Mouse (Mus musculus): ENCODE results near the gene Nos1. TPM values are rescaled to one million over a fixed set of nuclear protein-coding genes. Genes with fewer than 3 reads are reported as not detected.

The Nos1 gene
- total RNA-seq, 2 experiments from 2014 or later: 30.4 to 31.3 TPM

DNA sequence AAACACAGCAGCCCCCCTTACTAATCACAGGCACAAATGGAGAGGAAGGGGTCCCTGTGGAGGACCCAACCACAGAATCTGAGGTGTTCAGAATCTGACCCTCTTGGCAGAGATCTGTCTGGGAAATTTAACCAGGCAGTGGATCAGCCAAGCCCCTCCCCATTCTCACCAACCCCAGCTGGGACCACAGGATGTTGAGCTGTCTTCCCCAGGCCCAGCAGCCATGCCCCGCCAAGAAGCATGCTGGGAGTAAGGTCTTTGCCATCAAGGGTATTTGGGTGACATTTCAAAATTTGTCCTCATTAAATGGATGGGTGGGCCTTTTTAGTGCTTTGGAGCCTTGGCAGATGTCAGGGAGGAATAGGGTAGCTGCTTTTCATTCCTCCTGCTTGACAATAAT, 173.6 kb downstream of the Nos1 start:
- no peak for DNase-seq (ENCODE audit: low spot score in 2 of 2)

- peak; percentile 36 to 47 for DNase-seq (ENCODE audit: low spot score in 2 of 2)
These were observed 175.0 kb downstream of the Nos1 start for GRCm38 (mm10) chr5:117955675-117956420.

GRCm38 (mm10) chr5:117964750-117965149, 183.9 kb downstream of the Nos1 start:
- DNase-seq (ENCODE audit: low spot score in 2 of 2): no peak

DNA sequence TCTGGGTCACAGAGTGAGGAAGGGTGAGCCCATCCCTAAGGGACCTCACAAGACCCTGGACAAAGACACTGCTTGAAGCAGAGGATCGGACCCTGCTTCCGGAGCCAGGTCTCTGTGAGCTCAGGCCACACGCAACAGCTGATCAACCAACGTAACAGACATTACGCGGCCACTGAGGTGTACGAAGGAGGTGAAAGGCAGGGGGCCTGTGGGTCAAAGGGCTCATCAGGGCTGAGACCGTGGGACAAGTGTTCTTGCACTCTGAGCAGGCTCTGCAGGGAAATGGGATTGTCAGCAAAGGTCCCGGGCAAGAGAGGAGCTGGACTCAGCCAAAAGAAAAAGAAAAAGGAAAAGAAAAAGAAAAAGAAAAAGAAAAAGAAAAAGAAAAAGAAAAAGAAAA, 186.1 kb downstream of the Nos1 start:
- no peak for DNase-seq (ENCODE audit: low spot score in 2 of 2)

GRCm38 (mm10) chr5:117967659-117968069, 186.8 kb downstream of the Nos1 start:
- no peak for DNase-seq (ENCODE audit: low spot score in 2 of 2)

DNA sequence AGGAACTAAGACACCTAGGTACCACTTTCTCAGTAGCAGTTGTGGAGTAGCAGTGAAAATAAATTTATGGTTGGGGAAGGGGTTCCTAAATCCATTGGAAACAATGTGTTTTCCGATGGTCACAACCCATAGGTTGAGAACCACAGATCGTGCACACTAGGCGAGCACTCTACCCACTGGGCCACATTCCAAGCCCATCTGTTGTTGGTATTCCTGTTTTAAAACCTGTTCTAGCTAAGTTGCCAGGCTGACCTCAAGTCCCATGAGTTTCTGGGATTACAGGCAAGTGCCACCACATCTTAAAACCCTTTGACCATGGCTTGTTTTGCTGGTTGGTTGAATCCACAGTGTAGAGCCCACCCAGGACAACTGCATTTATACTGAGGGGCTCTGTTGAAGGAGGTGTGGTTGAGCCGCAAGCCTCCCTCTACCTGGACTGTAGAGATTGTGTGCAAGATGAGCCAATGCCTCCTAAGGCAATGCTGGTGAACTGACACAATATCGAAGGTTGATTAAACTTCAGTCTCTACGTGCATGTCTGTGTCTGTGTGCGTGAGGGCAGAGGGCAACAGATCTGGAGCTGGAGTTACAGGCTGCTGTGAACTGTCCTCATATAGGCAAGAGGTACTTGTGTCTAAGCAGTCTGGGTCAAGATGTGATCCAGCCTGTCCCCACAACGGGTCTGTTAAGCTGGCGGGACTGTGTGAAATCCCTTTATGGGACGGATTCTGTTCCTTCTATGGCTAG, 189.0 kb downstream of the Nos1 start:
- no peak for DNase-seq (ENCODE audit: low spot score in 2 of 2)

- no peak for DNase-seq (ENCODE audit: low spot score in 2 of 2)
These were observed 195.4 kb downstream of the Nos1 start for GRCm38 (mm10) chr5:117976263-117976656.

GRCm38 (mm10) chr5:117976657-117977500, 196.0 kb downstream of the Nos1 start, which contains the start of gene Fbxo21:
TSS of gene Fbxo21 (plus strand) at chr5:117976730.
- peak; percentile 95 to 97 for DNase-seq (ENCODE audit: low spot score in 2 of 2)

- peak; percentile 53 to 65 for DNase-seq (ENCODE audit: low spot score in 2 of 2)
These were observed 196.8 kb downstream of the Nos1 start for GRCm38 (mm10) chr5:117977501-117978158.

DNA sequence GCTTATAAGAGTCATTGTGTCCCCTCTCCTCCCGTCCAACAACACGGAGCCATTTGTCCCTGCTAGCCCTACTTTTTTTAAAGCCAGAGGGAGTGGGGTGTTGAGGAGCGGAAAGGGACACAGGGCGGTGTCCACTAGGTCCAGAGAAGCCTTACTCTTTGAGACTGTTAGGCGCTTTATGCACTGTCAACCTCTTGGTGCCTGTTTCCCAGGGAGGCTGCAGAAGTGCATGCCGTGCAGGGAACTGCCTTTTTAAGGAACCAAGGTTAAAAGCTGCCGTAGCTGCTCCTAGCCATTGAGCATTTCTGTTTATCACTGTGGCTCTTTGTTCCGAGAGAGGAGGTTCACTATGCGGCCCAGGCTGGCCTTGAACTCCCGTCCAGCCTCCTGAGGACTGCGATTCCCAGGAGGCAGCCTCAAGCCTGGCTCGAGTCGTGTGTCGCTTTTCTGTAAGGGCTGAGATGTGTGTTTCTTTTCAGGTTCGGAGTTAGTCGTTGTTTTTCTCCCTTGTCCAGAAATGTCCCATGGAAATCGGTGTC, 197.4 kb downstream of the Nos1 start:
- no peak for DNase-seq (ENCODE audit: low spot score in 2 of 2)

DNA sequence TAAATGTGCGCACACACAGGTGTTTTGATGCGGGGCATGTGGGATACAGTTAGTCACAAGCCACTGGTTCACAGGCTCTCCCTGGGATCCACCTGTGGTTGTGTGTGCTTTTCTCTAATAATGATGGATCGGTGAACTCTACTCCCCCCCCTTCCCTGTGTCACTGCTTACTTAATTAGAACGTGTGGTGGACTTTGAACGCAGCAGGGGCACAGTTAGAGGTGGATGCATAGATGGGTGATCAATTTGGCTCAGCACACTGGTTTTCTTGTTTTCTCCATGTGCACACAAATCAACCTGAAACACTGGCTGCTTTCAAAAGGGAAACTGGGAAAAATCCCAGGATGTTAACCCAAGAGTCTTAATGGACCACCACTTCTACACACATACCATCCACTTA, 198.2 kb downstream of the Nos1 start:
- DNase-seq (ENCODE audit: low spot score in 2 of 2): no peak

DNA sequence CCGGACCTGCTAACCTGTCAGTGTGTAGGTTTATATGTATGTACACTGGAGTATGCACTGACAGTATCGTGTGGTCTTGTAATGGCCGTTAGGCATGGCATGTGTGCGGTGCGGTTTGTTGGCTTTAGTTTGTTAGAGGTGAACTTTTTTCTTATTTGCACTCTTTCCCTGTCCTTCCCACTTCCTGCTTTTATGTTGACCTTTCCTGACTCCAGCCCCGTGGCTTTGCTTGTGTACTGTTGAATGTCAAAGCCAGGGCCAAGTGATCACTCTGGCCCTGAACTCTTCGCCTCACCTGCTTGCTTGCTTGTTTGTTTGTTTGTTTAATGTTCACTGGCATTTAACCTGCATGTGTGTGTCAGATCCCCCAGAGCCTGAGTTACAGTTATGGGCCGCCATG, 200.1 kb downstream of the Nos1 start:
- no peak for DNase-seq (ENCODE audit: low spot score in 2 of 2)

- DNase-seq (ENCODE audit: low spot score in 2 of 2): no peak
These were observed 201.1 kb downstream of the Nos1 start for GRCm38 (mm10) chr5:117981943-117982342.

- DNase-seq (ENCODE audit: low spot score in 2 of 2): no peak
These were observed 205.5 kb downstream of the Nos1 start for GRCm38 (mm10) chr5:117986327-117986726.

- no peak for DNase-seq (ENCODE audit: low spot score in 2 of 2)
These were observed 207.1 kb downstream of the Nos1 start for GRCm38 (mm10) chr5:117987891-117988290.

DNA sequence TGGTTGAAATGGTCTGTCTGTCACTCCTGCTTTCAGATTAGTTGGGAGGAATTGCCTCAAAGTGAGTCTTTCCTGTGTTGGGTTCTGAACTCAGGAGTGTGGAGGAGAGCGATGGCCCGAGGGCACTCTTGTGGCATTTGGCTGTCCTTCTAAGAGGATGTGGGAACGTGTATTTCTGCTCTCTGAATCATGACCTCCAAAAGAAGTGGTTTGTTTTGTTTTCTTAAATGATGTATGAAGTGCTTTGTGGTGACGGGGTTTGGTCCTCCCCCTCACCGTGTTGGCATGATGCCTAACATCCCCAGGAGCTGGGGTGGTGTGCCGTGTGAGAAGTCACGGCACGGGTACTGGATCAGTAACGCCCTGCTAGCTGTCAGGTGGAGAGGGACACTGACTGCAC, 207.5 kb downstream of the Nos1 start:
- no peak for DNase-seq (ENCODE audit: low spot score in 2 of 2)

GRCm38 (mm10) chr5:117989773-117990172, 208.9 kb downstream of the Nos1 start:
- no peak for DNase-seq (ENCODE audit: low spot score in 2 of 2)

DNA sequence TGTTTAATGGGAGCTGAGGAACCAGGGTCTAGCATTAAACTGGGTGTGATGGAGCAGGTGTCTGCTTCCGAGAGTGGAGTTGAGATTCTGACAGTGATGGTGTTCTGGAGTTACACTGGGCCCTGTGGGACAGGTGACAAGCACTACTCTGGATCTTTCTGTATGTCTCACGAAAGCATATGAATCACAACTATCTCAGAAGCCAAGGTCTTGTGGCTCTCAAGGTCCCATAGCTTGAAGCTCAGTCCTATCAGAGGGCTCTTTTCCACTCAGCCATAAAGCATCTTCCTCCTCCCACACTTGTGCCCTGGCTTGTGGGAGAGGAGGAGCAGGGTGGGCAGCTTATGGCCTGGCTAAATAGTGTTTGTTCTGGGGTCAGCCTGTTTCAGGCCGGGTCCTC, 210.1 kb downstream of the Nos1 start:
- DNase-seq (ENCODE audit: low spot score in 2 of 2): no peak

DNA sequence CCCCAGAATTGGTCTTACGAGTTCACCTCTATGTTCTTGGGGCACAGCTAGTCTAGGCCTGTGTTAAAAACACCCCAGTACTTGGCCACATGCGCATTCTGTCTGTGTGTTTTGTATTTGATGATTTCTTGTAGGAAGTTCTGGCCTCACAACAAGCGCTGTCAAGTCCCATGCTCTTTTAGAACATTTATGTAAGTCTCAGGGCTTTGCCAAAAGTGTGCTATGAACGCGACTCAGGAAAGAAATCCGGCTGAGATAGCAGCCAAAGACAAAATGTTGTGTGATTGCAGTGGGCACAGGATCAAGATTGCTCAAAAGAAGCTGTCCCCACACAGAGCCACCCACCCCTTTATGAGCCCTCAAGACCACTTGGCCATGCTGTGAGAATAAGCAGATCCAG, 212.7 kb downstream of the Nos1 start:
- DNase-seq (ENCODE audit: low spot score in 2 of 2): no peak

GRCm38 (mm10) chr5:117995372-117995901, 214.6 kb downstream of the Nos1 start:
- no peak for DNase-seq (ENCODE audit: low spot score in 2 of 2)

- DNase-seq (ENCODE audit: low spot score in 2 of 2): no peak
These were observed 215.1 kb downstream of the Nos1 start for GRCm38 (mm10) chr5:117995911-117996310.

Measured in layer of hippocampus, postnatal 10 days (tissue).